Mouse (Mus musculus) limb, embryonic 13.5 days (tissue): Measurements from ENCODE around the gene Gpn3. TPM values are rescaled to one million over a fixed set of nuclear protein-coding genes. Genes with fewer than 3 reads are reported as not detected.

Experiments used
- ATAC-seq: fragments of 200-750 bp; cut with Nextera tagmentation; 2 replicates; pipeline ENCODE4 v1.8.0; 2017; ENCODE audit warnings: low read depth, moderate number of reproducible peaks, moderate TSS enrichment; ENCODE audit not compliant: low FRiP score
- H3K27ac ChIP-seq: fragments of 300-500 bp; sonication (generic); 2 replicates; pipeline ENCODE4 v1.5.1; 2015; ENCODE audit warnings: inconsistent platforms, mild to moderate bottlenecking, moderate library complexity
- H3K27me3 ChIP-seq: fragments of 300-500 bp; sonication (generic); 2 replicates; pipeline ENCODE4 v1.6.1; 2015; ENCODE audit warnings: mild to moderate bottlenecking, inconsistent platforms
- H3K36me3 ChIP-seq: fragments of 300-500 bp; sonication (generic); 2 replicates; pipeline ENCODE4 v1.6.1; 2015; ENCODE audit warnings: inconsistent platforms, mild to moderate bottlenecking, moderate library complexity
- H3K4me1 ChIP-seq: fragments of 300-500 bp; sonication (generic); 2 replicates; pipeline ENCODE4 v1.6.1; 2015; ENCODE audit warnings: inconsistent platforms
- H3K4me2 ChIP-seq: fragments of 300-500 bp; sonication (generic); replicated peaks from 2 replicates; pipeline ENCODE4 v1.6.1; 2015; ENCODE audit warnings: inconsistent platforms, mild to moderate bottlenecking, moderate library complexity
- H3K4me3 ChIP-seq: fragments of 300-500 bp; sonication (generic); 2 replicates; pipeline ENCODE4 v1.5.1; 2015; ENCODE audit warnings: moderate library complexity, mild to moderate bottlenecking, inconsistent platforms
- H3K9ac ChIP-seq: fragments of 300-500 bp; sonication (generic); 2 replicates; pipeline ENCODE4 v1.6.1; 2015; ENCODE audit warnings: mild to moderate bottlenecking, inconsistent platforms
- H3K9me3 ChIP-seq: fragments of 300-500 bp; sonication (generic); 2 replicates; pipeline ENCODE4 v1.6.1; 2016; ENCODE audit warnings: inconsistent platforms
- WGBS: fragments of 180-500 bp; shearing (Covaris S2); methylation state at CpG from one replicate; pipeline ENCODE4 v1.1.7; 2015; 5-methylcytosine and 5-hydroxymethylcytosine counted together
- polyA plus RNA-seq: library from polyadenylated mRNA; unstranded; fragments of >200 nt; fragmentation: Nextera tagmentation; extraction: Ambion mirVana; gene quantifications from 2 replicates; pipeline ENCODE4 v1.2.1, GENCODE M21; 2015

The Gpn3 gene
- polyA plus RNA-seq, 1 experiment from 2014 or later: 78.2 TPM

- ATAC-seq: no peak
- no peaks in the 10 kb centered on the region for H3K27me3 ChIP-seq
- peaks cover 89% of the 10 kb centered on the region for H3K36me3 ChIP-seq
- H3K9ac ChIP-seq: no peak overlapping the region
- no peaks in the 10 kb centered on the region for H3K9me3 ChIP-seq
- no peak overlapping the region for H3K4me3 ChIP-seq
- no peak overlapping the region for H3K4me2 ChIP-seq
- WGBS: 94% methylated on average over 8 of the region's 8 CpGs
- H3K27ac ChIP-seq: no peak overlapping the region
- no peaks in the 10 kb centered on the region for H3K4me1 ChIP-seq
These were observed 59.5 kb downstream of the Gpn3 start for GRCm38 (mm10) chr5:122431221-122431620.

Other genes with a start within 250 kb of the Gpn3 start
- gene Ccdc63, start 231.1 kb upstream of the Gpn3 start, polyA plus RNA-seq: 0.14 TPM in 1 of 2 replicates, not detected in the other
- gene Ppp1cc, start 213.6 kb upstream of the Gpn3 start, polyA plus RNA-seq: 231 and 235 TPM in 2 replicates
- gene Hvcn1, start 165.1 kb upstream of the Gpn3 start, polyA plus RNA-seq: 9.6 and 9.8 TPM in 2 replicates
- gene Tctn1, start 107.4 kb upstream of the Gpn3 start, polyA plus RNA-seq: 5.7 and 5.8 TPM in 2 replicates
- gene Pptc7, start 87.5 kb upstream of the Gpn3 start, polyA plus RNA-seq: 8.5 and 8.8 TPM in 2 replicates
- 17.1 TPM in 2 replicates for gene Rad9b, start 17.6 kb upstream of the Gpn3 start, polyA plus RNA-seq
- gene Vps29, start 17.5 kb upstream of the Gpn3 start, polyA plus RNA-seq: 185 and 193 TPM in 2 replicates
- gene Fam216a, start 488 bp downstream of the Gpn3 start, polyA plus RNA-seq: 85.3 and 89.6 TPM in 2 replicates
- gene Arpc3, start 20.0 kb downstream of the Gpn3 start, polyA plus RNA-seq: 99.4 and 106 TPM in 2 replicates
- 56.2 and 59.1 TPM in 2 replicates for gene Anapc7, start 49.8 kb downstream of the Gpn3 start, polyA plus RNA-seq
- 27.0 and 28.3 TPM in 2 replicates for gene Atp2a2, start 130.3 kb downstream of the Gpn3 start, polyA plus RNA-seq
- gene Ift81, start 242.6 kb downstream of the Gpn3 start, polyA plus RNA-seq: 48.7 and 50.7 TPM in 2 replicates